Mouse (Mus musculus) gastrocnemius, postnatal 14 days (tissue): ENCODE results near the gene Cd4. TPM values are rescaled to one million over a fixed set of nuclear protein-coding genes. Genes with fewer than 3 reads are reported as not detected.
"Not testable (repeated sequence)": the region's sequence is repeated elsewhere in the genome, so short reads cannot be mapped to it uniquely, and the experiment has no call there.

ENCODE experiments used
- DNase-seq: peaks from one replicate; pipeline ENCODE4 v3.0.0; 2021; ENCODE audit warnings: mixed read lengths
- intact Hi-C: fragments of 180-260 bp; cut with DNase I; formaldehyde crosslinking; loops from one replicate; pipeline ENCODE4 v1.15.1; 2025; ENCODE audit warnings: low total_unique reads
- total RNA-seq, 2 experiments: library from RNA; stranded (reverse); gene quantifications; 2 replicates each; pipeline ENCODE4 v1.2.3; 2021

The Cd4 gene
- total RNA-seq, 2 experiments from 2014 or later = 0.27 to 0.51 TPM

DNA sequence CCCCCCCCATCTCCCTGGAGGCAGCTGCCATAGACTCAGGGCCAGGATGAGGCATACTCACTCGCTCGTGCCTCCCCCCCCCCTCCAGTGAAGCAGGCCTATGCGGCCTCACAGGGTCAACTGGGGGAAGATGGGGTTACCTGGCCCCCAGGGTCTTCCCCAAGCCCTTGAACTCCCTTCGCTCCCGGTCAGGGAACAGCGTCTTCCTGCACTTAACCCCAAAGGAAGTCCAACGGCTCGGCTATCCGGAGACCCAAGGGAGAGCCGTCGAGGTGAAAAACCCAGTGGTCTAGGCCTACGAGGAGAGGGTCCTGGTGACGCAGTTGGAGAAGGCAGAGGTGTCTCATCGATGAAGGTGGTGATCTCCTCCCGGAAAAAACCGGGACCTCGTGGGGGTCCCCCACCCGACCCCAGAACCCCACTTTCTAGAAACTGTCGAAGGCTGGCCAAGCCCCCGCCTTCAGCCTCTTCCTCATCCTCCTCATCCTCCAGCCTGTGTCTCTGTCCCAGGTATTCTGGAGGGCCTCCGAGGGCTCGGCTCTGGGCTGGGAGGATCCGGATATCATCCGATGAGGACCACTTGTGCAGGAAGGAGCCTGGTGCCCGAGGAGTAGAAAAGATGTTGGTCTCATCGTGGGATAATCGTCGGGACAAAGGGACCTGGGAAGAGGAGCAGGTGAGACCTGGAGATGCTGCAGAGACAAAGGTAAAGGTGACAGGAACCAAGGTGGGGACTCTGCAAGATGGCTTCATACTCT, 29.3 kb downstream of the Cd4 start:
- no peak for DNase-seq
- intact Hi-C loops = no loop called here

DNA sequence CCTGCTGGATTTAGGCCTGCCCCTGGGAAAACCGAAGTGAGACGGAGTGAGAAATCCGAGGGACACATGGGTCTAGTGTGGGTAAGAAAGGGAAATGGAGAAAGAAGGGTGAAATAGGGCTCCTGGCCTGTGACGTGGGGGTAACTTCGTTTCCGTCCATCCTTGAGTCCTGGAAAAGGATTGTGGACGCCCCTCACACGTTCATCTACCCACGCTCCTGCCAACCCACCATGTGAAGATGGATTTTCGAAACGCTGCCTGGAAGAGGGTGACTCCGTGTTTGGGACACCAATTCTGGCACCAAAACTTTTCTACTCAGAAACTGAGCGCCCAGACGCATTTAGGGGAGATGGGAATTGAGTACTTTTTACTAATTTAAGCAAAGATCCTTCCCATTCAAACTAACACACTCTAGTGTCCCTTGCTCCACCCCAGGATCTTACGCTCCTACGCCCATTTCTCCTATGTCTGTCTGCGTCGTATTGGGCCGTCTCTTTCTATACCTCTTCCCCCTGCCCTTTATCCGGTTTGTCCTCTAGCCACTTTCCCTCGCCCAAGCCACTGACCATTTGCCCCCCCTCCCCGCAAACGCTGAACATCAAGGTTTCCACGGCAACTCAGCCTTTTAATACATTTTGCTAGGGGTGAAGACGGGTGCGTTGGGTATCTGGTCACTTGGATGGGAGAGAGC, 30.0 kb downstream of the Cd4 start:
- DNase-seq = no peak
- intact Hi-C loops = no loop called here

DNA sequence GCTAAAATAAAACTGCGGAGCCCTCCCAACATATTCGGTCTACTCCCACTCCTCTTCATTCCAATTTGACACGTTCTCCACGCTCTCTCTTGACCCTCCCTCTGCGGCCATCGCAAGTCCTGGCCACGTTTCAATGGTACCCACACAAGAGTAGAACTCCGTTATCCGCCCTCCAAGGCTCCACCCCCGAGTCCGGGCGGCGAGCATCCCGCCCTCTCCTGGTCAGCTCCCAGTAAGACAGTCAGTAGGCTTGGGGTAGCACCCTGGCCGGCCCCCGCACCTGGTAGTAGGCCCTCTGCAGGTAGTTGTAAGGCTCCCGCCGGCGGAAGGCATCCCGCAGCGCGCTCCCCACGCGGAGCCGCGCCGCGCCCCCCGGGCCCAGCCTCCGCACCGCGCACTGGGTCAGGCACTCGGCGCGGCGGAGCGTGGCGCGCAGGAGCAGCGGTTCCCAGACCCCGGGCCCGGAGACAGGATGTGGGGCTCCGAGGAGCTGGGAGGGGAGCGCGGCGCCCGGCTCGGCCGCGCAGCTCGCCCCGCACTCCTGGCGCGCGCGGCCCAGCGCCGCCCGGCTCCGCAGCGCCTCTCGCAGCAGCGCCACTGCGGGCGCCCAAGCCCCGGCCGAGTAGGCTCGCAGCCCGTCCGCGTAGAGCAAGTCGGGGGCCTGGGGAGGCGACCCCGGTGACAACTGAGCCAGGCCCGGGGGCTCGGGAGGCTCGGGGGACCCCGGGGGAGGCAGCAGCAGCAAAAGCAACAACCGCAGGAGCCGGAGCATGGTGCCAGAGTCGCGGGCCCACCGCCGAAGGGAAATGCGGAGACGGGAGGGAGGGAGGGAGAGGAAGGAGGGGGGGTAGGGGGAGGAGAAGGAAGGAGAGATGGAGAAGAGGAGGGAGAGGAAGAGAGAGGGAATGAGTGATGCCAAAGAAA, 30.8 kb downstream of the Cd4 start, which contains the start of gene P3h3:
Gene P3h3 (minus strand): TSS at position 837 of the 924 bp plus-strand sequence.
- DNase-seq = peak; percentile 87
- intact Hi-C loops = no loop called here

DNA sequence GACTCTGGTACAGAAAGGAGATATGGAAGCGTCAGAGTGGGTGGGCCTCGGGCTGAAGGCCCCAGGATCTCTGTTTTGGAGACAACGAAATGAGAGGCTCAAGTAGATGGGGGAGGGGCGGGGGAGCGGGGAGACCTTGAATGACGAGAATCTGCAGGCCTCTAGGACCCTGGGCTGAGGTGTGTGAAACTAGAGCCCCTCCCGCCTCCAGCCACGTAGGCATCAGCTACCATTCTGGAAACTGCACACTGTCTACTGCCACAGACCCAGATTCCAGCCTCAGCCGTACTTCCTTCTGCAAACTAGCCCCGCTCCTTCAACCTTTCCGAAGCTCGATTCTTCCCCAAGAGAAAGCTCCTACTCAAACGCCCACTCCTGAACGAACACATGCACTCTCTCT, 31.7 kb downstream of the Cd4 start:
- intact Hi-C loops = no loop called here
- DNase-seq = no peak

DNA sequence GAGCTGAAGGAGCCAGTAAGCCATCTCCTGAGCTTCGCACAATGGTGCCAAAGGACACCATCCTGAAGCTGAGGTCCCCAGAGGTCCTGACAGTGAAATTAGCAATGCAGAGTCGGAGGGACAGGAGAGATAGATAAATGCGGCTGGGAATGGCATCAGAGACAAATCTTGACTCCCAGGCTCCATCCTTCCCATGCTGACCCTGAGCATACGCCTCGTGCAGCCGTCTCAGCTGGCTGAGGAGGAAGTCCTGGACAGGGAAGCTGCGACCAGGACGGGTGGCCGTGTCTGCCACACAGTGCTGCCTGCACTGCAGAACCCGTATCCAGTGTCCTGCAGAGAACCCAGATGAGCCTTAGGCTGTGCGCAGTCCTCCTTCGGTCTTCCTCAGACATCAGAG, 33.4 kb downstream of the Cd4 start:
- intact Hi-C loops = no loop called here
- no peak for DNase-seq

DNA sequence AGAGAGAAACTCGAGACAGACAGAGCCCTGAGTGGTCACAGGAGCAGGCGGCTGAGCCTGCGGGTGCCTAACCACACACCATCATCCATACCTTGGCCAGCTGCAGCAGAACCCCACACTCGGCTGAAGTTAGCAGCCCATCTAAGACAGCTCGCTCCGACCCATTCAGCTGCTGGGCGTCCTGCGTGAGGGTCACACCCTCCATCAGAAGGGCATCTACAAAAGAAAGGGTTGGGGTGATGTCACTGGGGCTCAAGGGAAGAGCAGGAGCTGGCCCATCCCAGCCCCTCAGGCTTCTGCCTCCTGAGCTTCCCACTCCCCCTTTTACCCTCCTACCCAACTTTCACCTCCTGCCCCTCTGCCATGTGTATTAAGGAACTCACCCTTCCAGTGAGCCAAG, 37.5 kb downstream of the Cd4 start:
- DNase-seq = no peak
- intact Hi-C loops = no loop called here

DNA sequence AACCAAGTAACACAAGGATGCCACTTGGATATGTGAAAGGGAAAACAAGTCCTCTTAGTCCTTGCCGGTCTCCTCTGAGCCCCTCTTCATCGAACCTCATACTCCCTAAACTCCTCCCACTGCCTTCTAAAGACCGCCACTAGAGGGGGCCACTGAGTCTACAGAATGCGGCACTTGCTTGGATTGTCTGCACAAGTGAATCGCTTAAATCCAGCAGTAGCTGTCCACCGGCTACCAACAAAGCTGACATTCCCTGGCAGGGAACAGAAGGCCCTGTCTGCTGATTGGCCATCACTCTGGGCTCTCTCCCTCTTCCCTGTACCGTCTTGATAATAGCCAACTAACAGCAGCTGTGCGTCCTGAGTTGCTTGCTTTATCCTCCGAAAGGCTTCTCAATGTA, 40.7 kb downstream of the Cd4 start:
- DNase-seq = peak; percentile 88
- intact Hi-C loops = no loop called here

DNA sequence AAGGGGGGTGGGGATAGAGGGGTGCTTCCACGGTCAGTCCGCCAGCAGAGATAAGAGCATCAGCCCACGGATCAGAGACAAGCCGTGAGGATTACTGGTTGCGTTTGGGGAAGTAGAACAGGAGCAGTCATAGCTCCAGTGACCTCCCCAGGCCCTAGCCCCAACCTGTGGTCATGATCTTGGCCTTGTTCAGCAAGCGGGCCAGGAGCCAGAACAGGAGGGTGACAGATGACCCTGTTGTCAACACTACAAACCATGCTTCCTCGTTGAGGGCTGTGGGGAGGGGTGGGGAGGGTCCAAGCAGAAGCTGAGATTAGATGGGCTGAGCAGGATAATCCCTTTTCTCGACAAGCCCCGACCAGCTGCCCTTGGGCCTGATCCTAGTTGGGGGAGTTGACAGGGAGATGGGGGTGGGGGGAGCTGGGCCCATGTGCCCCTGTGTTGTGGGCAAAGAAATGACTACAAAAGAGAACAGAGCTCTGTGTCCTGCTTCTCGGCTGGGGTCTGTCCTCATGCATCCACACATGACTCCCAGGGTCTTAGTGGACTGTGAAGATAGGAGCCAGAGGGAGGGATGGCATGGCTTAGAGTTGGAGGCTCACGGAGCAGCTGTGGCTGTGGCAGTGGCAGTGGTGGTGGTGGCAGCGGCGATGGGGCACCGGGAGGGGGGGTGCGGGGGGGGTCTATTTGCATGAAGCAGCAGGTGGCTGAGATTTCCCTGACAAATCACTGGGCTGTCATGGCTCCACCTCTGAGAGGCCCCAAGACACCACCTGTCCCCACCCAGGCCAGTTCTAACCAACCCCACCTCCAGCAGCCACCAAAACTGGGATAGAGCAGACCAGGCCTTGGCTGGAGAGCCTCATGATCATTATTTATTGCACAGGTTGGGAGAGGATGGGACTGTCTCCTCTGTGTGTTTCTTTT, 47.5 kb downstream of the Cd4 start, which contains the start of gene Gnb3:
Gene Gnb3 (minus strand): TSS at position 35 of the 927 bp plus-strand sequence.
- DNase-seq = no peak
- intact Hi-C loops = no loop called here

DNA sequence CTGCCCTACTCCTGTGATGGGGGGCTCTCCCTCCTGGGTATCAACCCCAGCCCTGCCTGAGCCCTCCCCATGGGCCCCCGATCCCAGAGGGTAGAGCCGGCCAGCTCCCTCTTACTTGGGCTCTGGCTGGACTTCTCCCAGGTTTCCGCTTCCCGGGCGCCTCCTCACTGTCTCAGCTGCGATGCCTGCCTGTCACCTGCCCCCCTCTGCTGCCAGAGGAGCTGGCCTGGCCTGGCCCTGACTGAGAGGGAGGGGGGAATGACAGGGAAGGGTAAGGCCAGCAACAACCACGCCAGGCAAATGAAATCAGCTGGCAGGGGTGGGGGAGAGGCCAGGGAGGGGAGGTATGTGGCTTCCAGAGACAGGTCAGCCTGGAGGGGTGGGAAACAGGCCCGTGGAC, 48.2 kb downstream of the Cd4 start:
- peak; percentile 79 for DNase-seq
- intact Hi-C loops = no loop called here

DNA sequence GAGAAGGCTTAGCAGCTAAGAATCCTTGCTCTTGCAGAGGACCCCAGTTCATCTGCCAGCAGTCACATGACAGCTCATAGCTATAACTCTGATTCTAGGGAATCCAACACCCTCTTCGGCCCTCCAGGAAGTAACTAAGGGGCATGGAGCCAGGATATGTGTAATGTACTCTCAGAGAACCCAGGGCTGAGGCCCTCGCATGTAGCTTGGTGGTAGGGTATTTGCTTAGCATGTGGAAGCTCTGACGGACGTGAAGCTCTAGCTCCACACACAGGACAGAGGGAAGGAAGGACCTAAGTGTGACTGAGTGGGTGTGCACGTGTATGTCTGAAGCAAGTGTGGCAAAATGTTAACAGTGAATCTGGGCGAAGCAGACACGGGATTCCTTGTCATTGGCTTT, 51.6 kb downstream of the Cd4 start:
- no peak for DNase-seq
- intact Hi-C loops = no loop called here

DNA sequence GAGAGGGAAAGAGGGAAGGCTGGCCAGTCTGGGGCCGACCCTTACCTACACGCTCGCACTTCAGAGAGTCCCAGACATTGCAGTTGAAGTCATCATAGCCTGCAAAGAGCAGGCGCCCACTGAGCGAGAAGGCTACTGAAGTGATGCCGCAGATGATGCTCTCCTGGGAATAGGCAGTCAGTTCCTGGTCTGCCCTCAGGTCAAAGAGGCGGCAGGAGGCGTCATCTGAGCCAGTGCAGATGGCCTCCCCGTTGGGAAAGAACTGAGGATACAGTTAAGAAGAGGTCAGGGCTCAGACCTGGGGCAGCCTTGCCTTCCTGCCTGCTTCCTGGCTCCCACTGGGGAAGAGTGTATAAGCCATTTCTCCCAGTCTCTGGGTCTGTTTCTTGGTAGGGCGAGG, 52.5 kb downstream of the Cd4 start:
- no peak for DNase-seq

DNA sequence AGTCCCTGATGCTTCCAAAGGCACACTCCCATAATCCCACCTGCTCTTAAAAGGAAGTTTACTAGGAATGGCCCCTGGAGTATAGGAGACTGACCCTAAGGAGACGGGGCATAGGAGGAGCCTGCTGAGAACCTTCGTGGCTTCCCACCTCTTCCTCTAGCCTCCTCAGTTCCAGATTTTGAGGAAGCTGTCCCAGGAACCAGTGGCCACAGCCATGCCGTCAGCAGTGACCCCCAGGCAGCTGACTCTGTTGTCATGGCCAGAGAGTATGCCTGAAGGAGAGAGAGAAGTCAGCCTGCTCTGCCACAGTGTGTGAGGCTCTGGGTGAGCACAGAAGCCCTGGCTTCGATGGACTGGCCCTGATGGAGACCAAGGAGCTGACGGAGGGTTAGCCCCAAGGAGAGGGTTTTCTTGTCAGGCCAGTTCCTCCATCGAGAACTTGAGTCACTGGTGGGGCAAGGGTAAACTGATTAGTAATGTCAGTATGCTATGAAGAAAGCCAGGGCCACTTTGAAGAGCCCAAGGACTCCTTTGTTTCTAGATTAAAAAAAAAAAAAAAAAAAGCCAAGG, 53.4 kb downstream of the Cd4 start:
- no peak for DNase-seq
- intact Hi-C loops = no loop called here

More for the DNA sequence above, 52.5 kb downstream of the Cd4 start:
- intact Hi-C loops = no loop called here

DNA sequence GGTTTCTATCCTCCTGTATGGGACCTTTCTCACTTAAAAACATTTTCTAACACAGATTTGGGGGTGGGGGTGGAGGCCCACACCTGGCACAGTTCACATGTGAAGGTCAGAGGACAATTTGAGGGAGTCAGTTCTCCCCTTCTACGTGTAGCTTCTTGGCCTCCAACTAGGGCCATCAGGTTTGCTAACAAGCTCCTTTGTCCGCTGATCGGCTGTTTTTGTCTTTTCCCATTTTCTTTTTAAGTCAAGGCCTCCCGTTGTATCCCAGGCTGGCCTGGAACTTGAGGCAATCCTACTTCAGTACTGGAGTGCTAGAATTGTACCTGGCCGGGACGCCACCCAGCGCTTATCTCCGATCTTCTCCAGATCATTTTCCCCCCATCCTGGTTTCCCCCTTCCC, 56.4 kb downstream of the Cd4 start:
- no peak for DNase-seq
- intact Hi-C loops = no loop called here

DNA sequence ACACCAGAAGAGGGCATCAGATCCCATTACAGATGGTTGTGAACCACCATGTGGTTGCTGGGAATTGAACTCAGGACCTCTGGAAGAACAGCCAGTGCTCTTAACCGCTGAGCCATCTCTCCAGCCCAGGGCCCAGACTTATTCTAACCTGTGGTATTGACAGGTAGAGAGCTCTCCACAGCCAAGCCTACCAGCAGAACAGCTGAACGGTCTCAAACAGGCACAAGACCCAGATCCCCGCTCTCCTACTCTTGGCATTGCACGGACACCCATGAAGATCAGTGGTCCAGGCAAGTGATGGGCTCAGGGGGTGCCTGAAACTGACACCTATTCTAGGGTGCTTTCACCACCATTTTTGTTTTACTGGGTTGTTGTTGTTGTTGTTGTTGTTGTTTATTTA, 56.8 kb downstream of the Cd4 start:
- DNase-seq = not testable (repeated sequence)

DNA sequence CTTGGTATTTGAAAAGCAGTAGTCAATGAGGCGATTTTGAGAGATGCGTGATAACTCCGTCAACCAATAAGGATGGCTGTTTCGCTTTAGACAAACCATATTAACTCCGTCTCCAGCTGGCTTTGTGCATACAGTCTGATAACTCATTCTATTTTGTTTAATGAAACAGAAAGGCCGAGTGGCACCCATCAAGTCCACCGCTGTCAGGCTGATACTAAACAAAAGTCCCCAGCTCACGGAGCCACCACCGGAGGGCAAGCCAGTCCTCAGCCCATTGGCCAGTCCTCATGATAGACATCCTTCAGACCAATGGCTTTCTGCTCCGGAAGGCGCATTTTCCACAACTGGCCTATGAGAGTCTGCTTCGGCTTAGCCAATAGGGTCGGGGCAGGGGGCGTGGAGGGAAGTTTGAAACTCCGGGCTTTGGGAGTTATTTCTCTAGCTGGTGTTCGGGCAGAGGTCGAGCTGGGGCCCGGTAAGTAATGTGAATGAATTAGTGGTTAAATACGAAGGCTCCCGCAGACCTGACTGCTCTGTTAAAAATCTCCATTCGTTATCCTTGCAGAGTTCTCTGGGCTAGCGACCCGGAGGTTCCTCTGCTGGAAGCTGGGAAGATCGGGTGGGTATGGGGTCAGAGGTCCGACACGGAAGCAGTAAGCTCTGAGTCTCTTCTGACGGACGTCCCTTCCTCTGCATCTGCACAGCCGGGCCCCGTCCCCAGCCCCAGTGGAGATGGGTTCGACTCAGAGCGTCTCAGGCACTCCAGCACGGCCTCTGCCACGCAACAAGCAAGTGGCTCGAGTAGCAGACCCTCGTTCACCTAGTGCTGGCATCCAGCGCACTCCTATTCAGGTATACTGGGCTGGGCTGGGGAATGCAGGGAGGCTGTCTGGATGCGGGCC, 58.0 kb downstream of the Cd4 start:
- intact Hi-C loops = no loop called here
- DNase-seq = peak; percentile 91

More for the DNA sequence above, 56.8 kb downstream of the Cd4 start:
- intact Hi-C loops = not testable (repeated sequence)

DNA sequence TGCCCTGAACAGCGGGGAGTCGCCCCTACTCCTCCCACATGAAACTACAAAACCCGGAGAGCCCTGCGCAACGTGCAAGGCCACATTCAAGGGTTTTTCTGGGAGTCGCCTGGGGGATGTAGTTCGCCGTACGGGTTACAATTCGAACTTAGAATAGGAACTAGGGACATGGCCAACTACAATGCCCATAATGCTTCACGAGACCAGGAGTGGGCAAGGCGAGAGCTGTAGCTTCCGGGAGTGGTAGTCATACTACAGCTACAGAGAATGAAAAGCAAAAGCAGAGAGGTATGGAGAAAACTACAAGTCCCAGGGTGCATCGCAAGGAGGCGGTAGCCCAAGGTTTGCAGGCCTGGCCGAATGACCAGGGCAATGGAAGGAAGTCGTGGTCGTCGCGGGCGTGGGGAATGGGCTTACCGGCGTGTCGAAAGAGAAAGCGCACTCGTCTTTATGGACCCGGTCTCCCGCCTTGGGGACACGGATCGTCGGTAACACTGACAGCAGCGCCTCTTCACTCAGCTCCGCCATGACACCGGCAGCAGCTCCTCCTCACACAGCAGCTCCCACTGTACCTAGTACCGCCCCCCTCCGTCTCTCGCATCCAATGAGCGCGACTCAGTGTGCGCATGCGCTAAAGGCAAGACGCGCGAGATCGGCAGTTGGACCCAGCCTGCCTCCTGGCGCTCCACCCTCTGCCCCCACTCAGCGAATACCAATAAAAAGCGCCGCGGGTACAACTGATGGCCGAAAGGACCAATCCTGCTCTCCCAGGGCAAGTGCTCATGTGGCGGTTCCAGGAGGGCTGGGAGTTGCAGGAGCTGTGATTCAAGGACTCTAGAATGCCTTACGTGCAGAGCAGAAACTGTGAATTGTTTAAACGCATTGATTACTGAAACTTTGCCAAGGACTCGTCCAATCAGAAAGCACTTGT, 58.9 kb downstream of the Cd4 start, which contains the start of the genes Usp5 and Cdca3:
Gene Usp5 (minus strand): TSS at position 617 of the 931 bp plus-strand sequence.
Gene Cdca3 (plus strand): TSS at position 680 of the 931 bp plus-strand sequence.
- peak; percentile 99 for DNase-seq
- intact Hi-C loops = no loop called here
